Mouse (Mus musculus) urinary bladder, postnatal 10 days (tissue): ENCODE results near the gene Yars.

Experiments
- DNase-seq: peaks from one replicate; pipeline ENCODE4 v3.0.0; 2022; ENCODE audit warnings: low spot score

Yars gene

GRCm38 (mm10) chr4:129189542-129190519 is at the start of gene Yars, which contains the start of gene S100pbp:
Gene Yars (plus strand): TSS chr4:129189760.
Gene S100pbp (minus strand): TSS chr4:129189727.
- DNase-seq: peak; percentile 86

GRCm38 (mm10) chr4:129140808-129141207 is 48.8 kb upstream of the Yars start:
- DNase-seq: no peak

GRCm38 (mm10) chr4:129141560-129142438 is 47.8 kb upstream of the Yars start:
- no peak for DNase-seq

GRCm38 (mm10) chr4:129142439-129143045 is 47.0 kb upstream of the Yars start:
- no peak for DNase-seq

GRCm38 (mm10) chr4:129143509-129143908 is 46.1 kb upstream of the Yars start:
- DNase-seq: no peak

GRCm38 (mm10) chr4:129144401-129145367 is 44.9 kb upstream of the Yars start:
- DNase-seq: no peak

GRCm38 (mm10) chr4:129145411-129145810 is 44.1 kb upstream of the Yars start:
- no peak for DNase-seq

- DNase-seq: no peak
These were observed 43.6 kb upstream of the Yars start for GRCm38 (mm10) chr4:129145943-129146342.

GRCm38 (mm10) chr4:129146392-129146791 is 43.2 kb upstream of the Yars start:
- no peak for DNase-seq

- no peak for DNase-seq
These were observed 41.9 kb upstream of the Yars start for GRCm38 (mm10) chr4:129147552-129148103.

GRCm38 (mm10) chr4:129149321-129149720 is 40.2 kb upstream of the Yars start:
- no peak for DNase-seq

- no peak for DNase-seq
These were observed 38.2 kb upstream of the Yars start for GRCm38 (mm10) chr4:129151276-129151811.

GRCm38 (mm10) chr4:129157541-129157940 is 32.0 kb upstream of the Yars start:
- no peak for DNase-seq

- no peak for DNase-seq
These were observed 31.0 kb upstream of the Yars start for GRCm38 (mm10) chr4:129158549-129158948.

GRCm38 (mm10) chr4:129161076-129161475 is 28.5 kb upstream of the Yars start:
- DNase-seq: no peak

GRCm38 (mm10) chr4:129161581-129162255 is 27.8 kb upstream of the Yars start:
- no peak for DNase-seq

- no peak for DNase-seq
These were observed 17.0 kb upstream of the Yars start for GRCm38 (mm10) chr4:129172529-129172928.

GRCm38 (mm10) chr4:129179560-129179959 is 10.0 kb upstream of the Yars start:
- DNase-seq: no peak

GRCm38 (mm10) chr4:129188041-129188659 is 1.4 kb upstream of the Yars start:
- no peak for DNase-seq
